Mouse (Mus musculus): ENCODE measurements around the gene Ermard.

GRCm38 (mm10) chr17:15088591-15089001 lies 47.6 kb downstream of the Ermard start:
- TF ChIP-seq CTCF (IDR thresholded peaks at IDR 0.05; ENCODE audit: low read depth) (no peak), EP300 (IDR thresholded peaks at IDR 0.05; ENCODE audit: low read depth) (no peak)
